Mouse (Mus musculus) heart, embryonic 15.5 days (tissue): ENCODE results near the gene Tcte2. TPM values are rescaled to one million over a fixed set of nuclear protein-coding genes. Genes with fewer than 3 reads are reported as not detected.

Experiments
- ATAC-seq: fragments of 200-750 bp; cut with Nextera tagmentation; replicated peaks from 2 replicates; pipeline ENCODE4 v1.8.0; 2017; ENCODE audit warnings: low read depth, moderate TSS enrichment; ENCODE audit not compliant: insufficient number of reproducible peaks, insufficient read depth, low FRiP score
- H3K27ac ChIP-seq: fragments of 300-500 bp; sonication (generic); 2 replicates; pipeline ENCODE4 v1.5.1; 2015; ENCODE audit warnings: mild to moderate bottlenecking, inconsistent platforms
- H3K27me3 ChIP-seq: fragments of 300-500 bp; sonication (generic); 2 replicates; pipeline ENCODE4 v1.6.1; 2015; ENCODE audit warnings: inconsistent platforms
- H3K36me3 ChIP-seq: fragments of 300-500 bp; sonication (generic); 2 replicates; pipeline ENCODE4 v1.6.1; 2015; ENCODE audit warnings: mild to moderate bottlenecking, inconsistent platforms
- H3K4me1 ChIP-seq: fragments of 300-500 bp; sonication (generic); replicated peaks from 2 replicates; pipeline ENCODE4 v1.6.1; 2015; ENCODE audit warnings: inconsistent platforms
- H3K4me2 ChIP-seq: fragments of 300-500 bp; sonication (generic); 2 replicates; pipeline ENCODE4 v1.6.1; 2015; ENCODE audit warnings: inconsistent platforms, mild to moderate bottlenecking, moderate library complexity
- H3K4me3 ChIP-seq: fragments of 300-500 bp; sonication (generic); 2 replicates; pipeline ENCODE4 v1.5.1; 2015; ENCODE audit warnings: mild to moderate bottlenecking, inconsistent platforms
- H3K9ac ChIP-seq: fragments of 300-500 bp; sonication (generic); 2 replicates; pipeline ENCODE4 v1.6.1; 2015; ENCODE audit warnings: mild to moderate bottlenecking, inconsistent platforms
- H3K9me3 ChIP-seq: fragments of 300-500 bp; sonication (generic); replicated peaks from 2 replicates; pipeline ENCODE4 v1.6.1; 2016; ENCODE audit warnings: inconsistent platforms
- whole genome bisulfite sequencing: fragments of 180-500 bp; shearing (Covaris S2); methylation state at CpG from one replicate; pipeline ENCODE4 v1.1.7; 2015; ENCODE audit warnings: mixed read lengths; 5-methylcytosine and 5-hydroxymethylcytosine counted together
- polyA plus RNA-seq: library from polyadenylated mRNA; unstranded; fragments of >200 nt; fragmentation: Nextera tagmentation; extraction: Ambion mirVana; gene quantifications from 2 replicates; pipeline ENCODE4 v1.2.1, GENCODE M21; 2015

Gene Tcte2
- polyA plus RNA-seq, 1 experiment from 2014 or later, result 4.2 TPM

- 47% methylated on average over 7 of the region's 7 CpGs for WGBS
- H3K36me3 ChIP-seq, result no peaks in the 10 kb centered on the region
- H3K4me1 ChIP-seq, result peaks cover 29% of the 10 kb centered on the region
- no peaks in the 10 kb centered on the region for H3K27me3 ChIP-seq
- 0 out of 2 replicates have a peak overlapping the region, but pooled peaks have one; percentile 10 for H3K4me2 ChIP-seq
- H3K4me3 ChIP-seq, result no peak overlapping the region
- peak overlapping the region; percentile 85 for H3K27ac ChIP-seq
- H3K9me3 ChIP-seq, result no peaks in the 10 kb centered on the region
- peak; percentile 60 for ATAC-seq
- H3K9ac ChIP-seq, result no peak overlapping the region
Observed at GRCm38 (mm10) chr17:13699716-13700115, 61.9 kb downstream of the Tcte2 start.

- Histone ChIP-seq H3K9me3 (no peaks in the 10 kb centered on the region), H3K4me2 (no peak overlapping the region), H3K36me3 (no peaks in the 10 kb centered on the region), H3K27me3 (no peaks in the 10 kb centered on the region), H3K27ac (no peak overlapping the region), H3K9ac (no peak overlapping the region), H3K4me3 (no peak overlapping the region), H3K4me1 (peaks cover 21% of the 10 kb centered on the region)
- no peak for ATAC-seq
- 88% methylated on average over 4 of the region's 4 CpGs for whole genome bisulfite sequencing
Observed at GRCm38 (mm10) chr17:13698194-13698593, 63.4 kb downstream of the Tcte2 start.

- Histone ChIP-seq H3K36me3 (no peaks in the 10 kb centered on the region), H3K27me3 (no peaks in the 10 kb centered on the region), H3K27ac (no peak overlapping the region), H3K9ac (no peak overlapping the region), H3K4me3 (no peak overlapping the region), H3K9me3 (no peaks in the 10 kb centered on the region), H3K4me2 (no peak overlapping the region), H3K4me1 (peaks cover 21% of the 10 kb centered on the region)
- ATAC-seq, result no peak
- WGBS, result 72% methylated on average over 2 of the region's 2 CpGs
Observed at GRCm38 (mm10) chr17:13697646-13698045, 64.0 kb downstream of the Tcte2 start.

- H3K36me3 ChIP-seq, result no peaks in the 10 kb centered on the region
- H3K9ac ChIP-seq, result no peak overlapping the region
- no peak for ATAC-seq
- WGBS, result 56% methylated on average over 5 of the region's 5 CpGs
- no peak overlapping the region for H3K4me3 ChIP-seq
- no peaks in the 10 kb centered on the region for H3K27me3 ChIP-seq
- no peak overlapping the region for H3K4me2 ChIP-seq
- no peak overlapping the region for H3K27ac ChIP-seq
- H3K4me1 ChIP-seq, result peaks cover 18% of the 10 kb centered on the region
- H3K9me3 ChIP-seq, result no peaks in the 10 kb centered on the region
Observed at GRCm38 (mm10) chr17:13695881-13696280, 65.7 kb downstream of the Tcte2 start.

GRCm38 (mm10) chr17:13695211-13695610, 66.4 kb downstream of the Tcte2 start:
- H3K27me3 ChIP-seq, result no peaks in the 10 kb centered on the region
- H3K36me3 ChIP-seq, result no peaks in the 10 kb centered on the region
- no peak overlapping the region for H3K27ac ChIP-seq
- no peak overlapping the region for H3K9ac ChIP-seq
- peaks cover 12% of the 10 kb centered on the region for H3K4me1 ChIP-seq
- ATAC-seq, result no peak
- H3K4me2 ChIP-seq, result no peak overlapping the region
- H3K4me3 ChIP-seq, result no peak overlapping the region
- WGBS, result 92% methylated on average over 2 of the region's 2 CpGs
- H3K9me3 ChIP-seq, result no peaks in the 10 kb centered on the region

GRCm38 (mm10) chr17:13694181-13694580, 67.4 kb downstream of the Tcte2 start:
- ATAC-seq, result no peak
- H3K4me3 ChIP-seq, result no peak overlapping the region
- no peaks in the 10 kb centered on the region for H3K27me3 ChIP-seq
- 70% methylated on average over 1 of the region's 1 CpGs for WGBS
- no peak overlapping the region for H3K9ac ChIP-seq
- peaks cover 1% of the 10 kb centered on the region for H3K4me1 ChIP-seq
- H3K27ac ChIP-seq, result no peak overlapping the region
- H3K4me2 ChIP-seq, result no peak overlapping the region
- H3K9me3 ChIP-seq, result no peaks in the 10 kb centered on the region
- no peaks in the 10 kb centered on the region for H3K36me3 ChIP-seq

GRCm38 (mm10) chr17:13687656-13688055, 74.0 kb downstream of the Tcte2 start:
- WGBS, result 64% methylated on average over 1 of the region's 1 CpGs
- no peak for ATAC-seq

GRCm38 (mm10) chr17:13687086-13687485, 74.5 kb downstream of the Tcte2 start:
- Histone ChIP-seq H3K27ac (no peak overlapping the region), H3K27me3 (no peaks in the 10 kb centered on the region), H3K9me3 (no peaks in the 10 kb centered on the region), H3K4me1 (peaks cover 27% of the 10 kb centered on the region), H3K4me3 (no peak overlapping the region), H3K4me2 (no peak overlapping the region), H3K9ac (no peak overlapping the region), H3K36me3 (no peaks in the 10 kb centered on the region)
- no peak for ATAC-seq
- WGBS, result 77% methylated on average over 4 of the region's 4 CpGs

More at GRCm38 (mm10) chr17:13687656-13688055, 74.0 kb downstream of the Tcte2 start:
- Histone ChIP-seq H3K4me1 (peaks cover 21% of the 10 kb centered on the region), H3K9me3 (no peaks in the 10 kb centered on the region), H3K36me3 (no peaks in the 10 kb centered on the region), H3K4me2 (no peak overlapping the region), H3K9ac (no peak overlapping the region), H3K27ac (no peak overlapping the region), H3K4me3 (no peak overlapping the region), H3K27me3 (no peaks in the 10 kb centered on the region)

- no peaks in the 10 kb centered on the region for H3K27me3 ChIP-seq
- peaks cover 30% of the 10 kb centered on the region for H3K4me1 ChIP-seq
- H3K27ac ChIP-seq, result no peak overlapping the region
- ATAC-seq, result no peak
- H3K4me2 ChIP-seq, result no peak overlapping the region
- no peaks in the 10 kb centered on the region for H3K36me3 ChIP-seq
- 71% methylated on average over 3 of the region's 3 CpGs for WGBS
- no peak overlapping the region for H3K9ac ChIP-seq
- no peak overlapping the region for H3K4me3 ChIP-seq
- no peaks in the 10 kb centered on the region for H3K9me3 ChIP-seq
Observed at GRCm38 (mm10) chr17:13685621-13686020, 76.0 kb downstream of the Tcte2 start.

- no peaks in the 10 kb centered on the region for H3K36me3 ChIP-seq
- ATAC-seq, result no peak
- H3K4me1 ChIP-seq, result peaks cover 36% of the 10 kb centered on the region
- H3K27me3 ChIP-seq, result no peaks in the 10 kb centered on the region
- H3K9me3 ChIP-seq, result no peaks in the 10 kb centered on the region
- no peak overlapping the region for H3K4me3 ChIP-seq
- H3K4me2 ChIP-seq, result 0 out of 2 replicates have a peak overlapping the region, but pooled peaks have one; percentile 51
- H3K27ac ChIP-seq, result peak overlapping the region; percentile 85
- no peak overlapping the region for H3K9ac ChIP-seq
- WGBS, result 72% methylated on average over 7 of the region's 7 CpGs
Observed at GRCm38 (mm10) chr17:13684256-13684655, 77.4 kb downstream of the Tcte2 start.

- peaks cover 36% of the 10 kb centered on the region for H3K4me1 ChIP-seq
- no peaks in the 10 kb centered on the region for H3K27me3 ChIP-seq
- H3K4me3 ChIP-seq, result peak overlapping the region; percentile 44
- no peaks in the 10 kb centered on the region for H3K36me3 ChIP-seq
- H3K4me2 ChIP-seq, result peak overlapping the region; percentile 51
- H3K27ac ChIP-seq, result peak overlapping the region; percentile 85
- H3K9ac ChIP-seq, result peak overlapping the region; percentile 52; the same call in 1 of the 2 replicates
- no peaks in the 10 kb centered on the region for H3K9me3 ChIP-seq
- 28% methylated on average over 15 of the region's 15 CpGs for WGBS
- peak; percentile 87 for ATAC-seq
Observed at GRCm38 (mm10) chr17:13683411-13684174, 78.0 kb downstream of the Tcte2 start.

GRCm38 (mm10) chr17:13683027-13683410, 78.6 kb downstream of the Tcte2 start:
- 23% methylated on average over 4 of the region's 4 CpGs for WGBS
- no peaks in the 10 kb centered on the region for H3K27me3 ChIP-seq
- ATAC-seq, result 0 out of 2 replicates have a peak, but pooled peaks have one; percentile 2
- no peaks in the 10 kb centered on the region for H3K36me3 ChIP-seq
- no peaks in the 10 kb centered on the region for H3K9me3 ChIP-seq
- peak overlapping the region; percentile 85 for H3K27ac ChIP-seq
- peak overlapping the region; percentile 52 for H3K9ac ChIP-seq
- H3K4me3 ChIP-seq, result peak overlapping the region; percentile 44
- H3K4me1 ChIP-seq, result peaks cover 41% of the 10 kb centered on the region
- peak overlapping the region; percentile 51 for H3K4me2 ChIP-seq
